Mouse (Mus musculus) midbrain, postnatal 0 days (tissue): ENCODE results near the gene Srsf4. TPM values are rescaled to one million over a fixed set of nuclear protein-coding genes. Genes with fewer than 3 reads are reported as not detected.
A peak's percentile ranks its signal among the peaks of the same experiment; 100 is the strongest.

Source experiments
- ATAC-seq: fragments of 200-750 bp; cut with Nextera tagmentation; 2 replicates; pipeline ENCODE4 v1.8.0; 2017; ENCODE audit warnings: moderate number of reproducible peaks, mild to moderate bottlenecking, moderate TSS enrichment, moderate library complexity; ENCODE audit not compliant: low FRiP score
- DNase-seq: peaks from one replicate; pipeline ENCODE4 v3.0.0-alpha.2; 2015; ENCODE audit warnings: low spot score
- H3K27ac ChIP-seq: fragments of 300-500 bp; sonication (generic); 2 replicates; pipeline ENCODE4 v1.5.1; 2014; ENCODE audit warnings: low read depth, mild to moderate bottlenecking, low read length, mixed read lengths
- H3K27me3 ChIP-seq: fragments of 300-500 bp; sonication (generic); 2 replicates; pipeline ENCODE4 v1.6.1; 2014; ENCODE audit warnings: low read length, control low read depth, mixed read lengths; ENCODE audit not compliant: insufficient read depth
- H3K36me3 ChIP-seq: fragments of 300-500 bp; sonication (generic); 2 replicates; pipeline ENCODE4 v1.6.1; 2014; ENCODE audit warnings: low read length, control low read depth, mixed read lengths; ENCODE audit not compliant: insufficient read depth
- H3K4me1 ChIP-seq: fragments of 300-500 bp; sonication (generic); 2 replicates; pipeline ENCODE4 v1.6.1; 2014; ENCODE audit warnings: mild to moderate bottlenecking, control low read depth, antibody characterized with exemption, low read length, mixed read lengths; ENCODE audit not compliant: insufficient read depth
- H3K4me2 ChIP-seq: fragments of 300-500 bp; sonication (generic); 2 replicates; pipeline ENCODE4 v1.6.1; 2014; ENCODE audit warnings: low read depth, mild to moderate bottlenecking, low read length, mixed read lengths; ENCODE audit not compliant: poor library complexity, severe bottlenecking
- H3K4me3 ChIP-seq: fragments of 300-500 bp; sonication (generic); 2 replicates; pipeline ENCODE4 v1.5.1; 2014; ENCODE audit warnings: low read depth, mild to moderate bottlenecking, low read length, moderate library complexity
- H3K9ac ChIP-seq: fragments of 300-500 bp; sonication (generic); replicated peaks from 2 replicates; pipeline ENCODE4 v1.6.1; 2014; ENCODE audit warnings: mild to moderate bottlenecking, low read length, moderate library complexity, mixed read lengths; ENCODE audit not compliant: poor library complexity, severe bottlenecking
- H3K9me3 ChIP-seq: fragments of 300-500 bp; sonication (generic); 2 replicates; pipeline ENCODE4 v1.6.1; 2016; ENCODE audit warnings: low read length, control low read depth
- CTCF ChIP-seq: IDR thresholded peaks from 2 replicates; pipeline ENCODE4 v1.5.1; 2016; ENCODE audit warnings: antibody characterized with exemption, mild to moderate bottlenecking
- WGBS: fragments of 180-500 bp; shearing (Covaris S2); extraction: QIAGEN DNeasy Blood & Tissue Kit; methylation state at CpG from one replicate; pipeline ENCODE4 v1.1.7; 2014; 5-methylcytosine and 5-hydroxymethylcytosine counted together
- polyA plus RNA-seq: library from polyadenylated mRNA; unstranded; fragments of >200 nt; fragmentation: Nextera tagmentation; extraction: Ambion mirVana; gene quantifications from 2 replicates; pipeline ENCODE4 v1.2.1, GENCODE M21; 2015
- total RNA-seq: library from RNA; depleted of rRNA; stranded (reverse); fragments of >200 nt; gene quantifications from 2 replicates; pipeline ENCODE4 v1.2.3, GENCODE M21; 2014

Gene Srsf4
- total and polyA plus RNA-seq, 2 experiments from 2014 or later: 29.3 to 82.6 TPM

DNA sequence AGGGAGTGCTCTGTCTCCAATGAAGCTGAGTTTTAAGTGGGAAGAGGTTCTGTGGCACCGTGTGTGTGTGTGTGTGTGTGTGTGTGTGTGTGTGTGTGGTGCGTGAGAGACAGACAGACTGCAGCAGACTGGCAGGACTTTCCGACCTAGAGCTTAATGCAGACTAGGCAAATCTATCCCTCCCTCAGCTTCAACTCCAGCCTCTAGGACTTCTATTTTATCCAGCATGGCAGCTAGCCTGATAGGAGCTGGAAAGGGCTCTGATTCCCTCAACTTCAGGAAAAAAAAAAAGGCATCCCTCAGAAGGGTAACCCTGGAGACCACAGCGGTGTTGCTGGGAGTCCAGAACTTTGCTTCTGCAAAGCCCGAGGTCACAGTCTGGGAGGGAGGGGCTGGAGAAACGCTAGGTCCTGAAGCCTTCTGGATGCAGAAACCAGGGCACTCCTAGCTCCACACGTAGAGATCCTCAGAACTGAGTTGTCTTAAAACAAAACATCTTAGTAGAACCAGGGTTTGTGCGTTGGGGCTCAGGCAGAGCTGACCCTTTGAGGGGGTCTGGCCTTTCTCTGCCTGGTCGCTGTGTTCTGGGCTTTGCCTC, 40.7 kb downstream of the Srsf4 start:
- DNase-seq (peak; percentile 30), ATAC-seq (no peak)
- H3K9ac ChIP-seq: no peak overlapping the region
- no peak overlapping the region for H3K4me2 ChIP-seq
- H3K4me3 ChIP-seq: no peak overlapping the region
- peaks cover 44% of the 10 kb centered on the region for H3K27me3 ChIP-seq
- no peaks in the 10 kb centered on the region for H3K36me3 ChIP-seq
- WGBS: 11% methylated on average over 9 of the region's 9 CpGs
- TF ChIP-seq CTCF: no peak
- H3K9me3 ChIP-seq: no peaks in the 10 kb centered on the region
- H3K4me1 ChIP-seq: peaks cover 6% of the 10 kb centered on the region; the same call in 1 of the 2 replicates
- H3K27ac ChIP-seq: no peak overlapping the region

DNA sequence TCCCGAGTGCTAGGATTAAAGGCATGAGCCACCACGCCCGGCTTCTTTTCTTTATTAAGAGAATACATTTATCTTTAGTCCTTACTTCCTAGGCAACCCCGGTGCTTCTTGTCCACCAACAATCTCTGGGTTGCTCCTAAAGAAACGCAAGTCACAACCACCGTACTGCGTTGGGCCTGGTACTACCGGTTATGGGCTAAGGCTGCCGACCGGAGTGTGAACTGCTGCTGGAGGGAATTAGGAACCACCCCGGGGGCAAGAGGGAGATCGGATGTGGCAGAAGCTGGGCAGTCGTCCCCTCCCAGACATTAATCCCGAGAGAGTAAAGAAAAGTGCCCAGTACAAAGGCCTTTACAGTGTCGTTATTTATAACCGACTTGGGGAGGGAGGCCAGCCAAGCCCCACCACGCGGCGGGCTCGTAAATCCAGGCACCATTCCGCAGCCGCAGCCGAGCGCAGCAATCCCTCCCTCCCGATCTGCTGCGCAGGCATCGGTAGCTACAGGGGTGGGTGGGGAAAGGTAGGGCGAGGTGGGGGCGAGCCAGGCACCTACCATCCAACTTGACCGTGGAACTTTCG, 41.6 kb downstream of the Srsf4 start:
- ATAC-seq (no peak), DNase-seq (no peak)
- 0 out of 2 replicates have a peak overlapping the region, but pooled peaks have one; percentile 9 for H3K9ac ChIP-seq
- H3K4me1 ChIP-seq: peaks cover 6% of the 10 kb centered on the region; the same call in 1 of the 2 replicates
- H3K9me3 ChIP-seq: no peaks in the 10 kb centered on the region
- H3K27ac ChIP-seq: no peak overlapping the region
- peaks cover 46% of the 10 kb centered on the region for H3K27me3 ChIP-seq
- H3K4me3 ChIP-seq: peak overlapping the region; percentile 15; the same call in 1 of the 2 replicates
- no peak for TF ChIP-seq CTCF
- WGBS: 3% methylated on average over 31 of the region's 31 CpGs
- no peaks in the 10 kb centered on the region for H3K36me3 ChIP-seq
- H3K4me2 ChIP-seq: peak overlapping the region; percentile 43

DNA sequence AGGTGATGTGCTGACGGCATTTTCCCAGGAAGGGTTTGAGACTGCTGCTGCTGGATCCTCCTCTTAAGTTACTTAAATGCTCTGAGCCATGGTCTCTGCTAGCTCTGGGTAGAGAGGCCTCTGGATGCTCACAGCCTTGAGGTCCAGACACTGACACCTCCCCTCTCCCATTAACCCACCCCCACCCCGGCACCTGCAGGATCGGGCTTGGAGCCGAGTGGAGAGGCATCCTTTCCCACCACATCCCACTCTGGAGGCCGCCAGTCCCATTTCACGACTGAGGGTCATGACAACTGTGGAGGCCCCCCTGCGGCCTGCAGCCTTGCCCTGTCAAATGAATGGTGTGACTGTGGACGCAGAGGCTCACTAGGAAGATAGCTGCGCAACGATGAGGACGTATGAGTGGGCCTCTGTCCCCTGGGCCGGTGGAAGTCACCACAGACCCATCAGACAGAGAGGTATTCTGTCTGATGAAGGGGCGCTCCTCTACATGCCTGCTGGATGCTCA, 42.5 kb downstream of the Srsf4 start:
- peak overlapping the region; percentile 43 for H3K4me2 ChIP-seq
- no peaks in the 10 kb centered on the region for H3K9me3 ChIP-seq
- DNase-seq: no peak
- peaks cover 55% of the 10 kb centered on the region for H3K27me3 ChIP-seq
- WGBS: 24% methylated on average over 13 of the region's 13 CpGs
- H3K9ac ChIP-seq: no peak overlapping the region
- peak overlapping the region; percentile 15; the same call in 1 of the 2 replicates for H3K4me3 ChIP-seq
- H3K4me1 ChIP-seq: peaks cover 6% of the 10 kb centered on the region; the same call in 1 of the 2 replicates
- TF ChIP-seq CTCF: no peak
- no peak overlapping the region for H3K27ac ChIP-seq
- H3K36me3 ChIP-seq: no peaks in the 10 kb centered on the region
- ATAC-seq: no peak

DNA sequence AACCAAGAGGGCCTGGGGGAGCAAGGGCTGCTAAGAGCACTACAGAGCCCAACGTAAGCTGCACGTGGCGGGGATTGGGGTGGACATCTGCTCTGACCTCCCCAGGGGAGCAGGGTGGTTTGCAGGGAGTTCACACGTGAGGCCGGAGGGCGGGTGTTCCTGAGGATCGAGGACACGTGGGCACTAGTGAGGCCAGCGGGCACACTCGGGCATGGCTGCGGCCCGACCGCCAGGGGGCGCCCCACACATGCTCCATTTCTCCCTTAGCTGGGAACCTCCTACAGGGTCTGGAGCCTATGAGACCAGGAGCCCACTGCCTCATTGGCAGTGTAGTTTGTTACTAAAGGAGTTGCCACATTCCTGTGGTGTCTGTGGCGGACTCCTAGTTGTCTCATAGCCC, 43.0 kb downstream of the Srsf4 start:
- peaks cover 56% of the 10 kb centered on the region for H3K27me3 ChIP-seq
- H3K4me2 ChIP-seq: no peak overlapping the region

DNA sequence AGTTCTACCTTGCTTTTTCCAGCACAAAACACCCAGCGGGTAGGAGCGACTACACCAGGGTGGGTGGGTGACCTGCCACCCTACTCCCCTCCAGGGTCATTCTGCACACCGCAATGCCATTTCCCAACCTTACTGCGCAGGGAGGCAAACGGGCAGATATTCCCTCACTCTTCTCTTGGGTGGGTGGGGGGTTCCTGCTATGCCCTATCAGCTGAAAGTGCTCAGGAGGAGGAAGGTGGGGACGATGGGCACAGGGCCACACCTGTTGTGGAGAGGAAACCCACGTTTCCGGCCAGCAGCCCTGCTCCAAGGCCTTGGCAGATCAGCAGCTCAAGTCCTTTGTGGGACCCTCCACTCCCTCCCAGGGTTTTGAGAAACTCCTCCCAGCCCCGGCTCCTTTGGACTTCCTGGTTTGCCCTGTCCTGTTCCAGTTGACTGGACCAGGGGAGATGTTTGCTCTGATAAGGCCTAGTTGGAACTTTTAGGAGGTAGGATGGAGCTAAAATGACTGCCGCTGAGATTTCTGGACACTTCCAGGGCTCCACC, 43.7 kb downstream of the Srsf4 start:
- no peak overlapping the region for H3K4me3 ChIP-seq
- peaks cover 57% of the 10 kb centered on the region for H3K27me3 ChIP-seq
- H3K9ac ChIP-seq: no peak overlapping the region
- H3K36me3 ChIP-seq: no peaks in the 10 kb centered on the region
- no peak overlapping the region for H3K4me2 ChIP-seq
- H3K4me1 ChIP-seq: peaks cover 6% of the 10 kb centered on the region; the same call in 1 of the 2 replicates
- TF ChIP-seq CTCF: no peak
- H3K27ac ChIP-seq: no peak overlapping the region
- ATAC-seq (no peak), DNase-seq (no peak)
- H3K9me3 ChIP-seq: no peaks in the 10 kb centered on the region
- WGBS: 85% methylated on average over 10 of the region's 10 CpGs

More for the DNA sequence above, 43.0 kb downstream of the Srsf4 start:
- Histone ChIP-seq H3K4me1 (peaks cover 6% of the 10 kb centered on the region; the same call in 1 of the 2 replicates), H3K27ac (no peak overlapping the region), H3K9ac (no peak overlapping the region), H3K4me3 (no peak overlapping the region), H3K36me3 (no peaks in the 10 kb centered on the region), H3K9me3 (no peaks in the 10 kb centered on the region)
- TF ChIP-seq CTCF: peak; percentile 75
- DNase-seq (peak; percentile 42), ATAC-seq (no peak)
- 9% methylated on average over 15 of the region's 15 CpGs for whole genome bisulfite sequencing
